Mouse (Mus musculus): Measurements from ENCODE around the gene Scube2. TPM values are rescaled to one million over a fixed set of nuclear protein-coding genes. Genes with fewer than 3 reads are reported as not detected.
A peak's percentile ranks its signal among the peaks of the same experiment; 100 is the strongest.

Gene Scube2
- total RNA-seq (2014; rRNA removed) (1.8 TPM in 2 replicates), polyA plus RNA-seq (2015; fragmentation: Nextera tagmentation; extraction: Ambion mirVana) (0.78 and 1.6 TPM in 2 replicates)

- H3K9me3 ChIP-seq (ENCODE audit: low read length) = no peaks in the 10 kb centered on the region
- H3K27me3 ChIP-seq (ENCODE audit: insufficient read depth, low read length) = peaks cover 20% of the 10 kb centered on the region
- H3K4me2 ChIP-seq (ENCODE audit: low read depth) = peak within 1 kb of the TSS; percentile 99
- peak within 1 kb of the TSS; percentile 53 for H3K4me3 ChIP-seq (ENCODE audit: low read depth, low read length)
- TF ChIP-seq CTCF (IDR thresholded peaks at IDR 0.05; ENCODE audit: low read depth) = no peak
- DNase-seq (peak; percentile 38), ATAC-seq (peak; percentile 73)
- 3% methylated on average over 52 of the region's 69 CpGs for WGBS
- H3K4me1 ChIP-seq (ENCODE audit: insufficient read depth) = no peaks in the 10 kb centered on the region; the same call in 1 of the 2 replicates
- H3K36me3 ChIP-seq (ENCODE audit: insufficient read depth) = no peaks in the 10 kb centered on the region
- peak within 1 kb of the TSS; percentile 55 for H3K9ac ChIP-seq
- H3K27ac ChIP-seq (ENCODE audit: low read depth, low read length) = no peak within 1 kb of the TSS
Measured at GRCm38 (mm10) chr7:109865370-109866229, at the start of gene Scube2. Scube2 (minus strand) TSS chr7:109865679.

GRCm38 (mm10) chr7:109906165-109906564 is 40.7 kb upstream of the Scube2 start:
- DNase-seq (no peak), ATAC-seq (no peak)
- Histone ChIP-seq H3K9me3 (ENCODE audit: low read length) (no peaks in the 10 kb centered on the region), H3K4me1 (ENCODE audit: insufficient read depth) (no peaks in the 10 kb centered on the region), H3K9ac (no peak overlapping the region), H3K36me3 (ENCODE audit: insufficient read depth) (peaks cover 82% of the 10 kb centered on the region), H3K27me3 (ENCODE audit: insufficient read depth, low read length) (no peaks in the 10 kb centered on the region), H3K4me2 (ENCODE audit: low read depth) (no peak overlapping the region), H3K27ac (ENCODE audit: low read depth, low read length) (no peak overlapping the region), H3K4me3 (ENCODE audit: low read depth, low read length) (no peak overlapping the region)
- WGBS = 88% methylated on average over 2 of the region's 2 CpGs
- no peak for TF ChIP-seq CTCF (IDR thresholded peaks at IDR 0.05; ENCODE audit: low read depth)

GRCm38 (mm10) chr7:109900921-109901320 is 35.4 kb upstream of the Scube2 start:
- no peak overlapping the region for H3K4me2 ChIP-seq (ENCODE audit: low read depth)
- H3K27ac ChIP-seq (ENCODE audit: low read depth, low read length) = no peak overlapping the region
- 92% methylated on average over 9 of the region's 9 CpGs for whole genome bisulfite sequencing
- H3K9ac ChIP-seq = no peak overlapping the region
- ATAC-seq = no peak
- H3K4me3 ChIP-seq (ENCODE audit: low read depth, low read length) = no peak overlapping the region
- peaks cover 96% of the 10 kb centered on the region for H3K36me3 ChIP-seq (ENCODE audit: insufficient read depth)
- no peak for DNase-seq
- H3K9me3 ChIP-seq (ENCODE audit: low read length) = no peaks in the 10 kb centered on the region
- H3K27me3 ChIP-seq (ENCODE audit: insufficient read depth, low read length) = no peaks in the 10 kb centered on the region
- TF ChIP-seq CTCF (IDR thresholded peaks at IDR 0.05; ENCODE audit: low read depth) = no peak
- H3K4me1 ChIP-seq (ENCODE audit: insufficient read depth) = no peaks in the 10 kb centered on the region

DNA sequence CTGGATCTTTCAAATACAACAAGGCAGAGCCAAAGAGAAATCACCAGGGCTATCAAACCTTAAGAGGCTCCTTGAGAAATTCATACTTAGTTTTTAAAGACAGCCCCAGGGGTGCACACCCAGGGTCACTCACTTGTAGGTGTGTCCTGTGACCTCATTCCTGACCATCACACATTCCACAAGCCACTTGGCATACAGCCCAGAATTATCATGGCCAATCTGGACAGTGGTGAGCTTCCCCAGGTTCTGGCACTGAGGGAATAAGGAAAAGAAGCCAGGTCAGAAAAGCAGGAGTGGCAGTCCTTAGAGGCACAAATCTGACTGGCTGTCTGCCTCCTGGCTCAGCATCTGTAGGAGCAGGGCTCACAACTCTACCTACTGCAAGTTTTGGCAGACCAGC is 33.4 kb upstream of the Scube2 start:
- H3K27ac ChIP-seq (ENCODE audit: low read depth, low read length) = no peak overlapping the region
- no peak overlapping the region for H3K4me3 ChIP-seq (ENCODE audit: low read depth, low read length)
- H3K4me1 ChIP-seq (ENCODE audit: insufficient read depth) = no peaks in the 10 kb centered on the region
- H3K27me3 ChIP-seq (ENCODE audit: insufficient read depth, low read length) = no peaks in the 10 kb centered on the region
- ATAC-seq = no peak
- H3K36me3 ChIP-seq (ENCODE audit: insufficient read depth) = peaks cover 96% of the 10 kb centered on the region
- H3K4me2 ChIP-seq (ENCODE audit: low read depth) = no peak overlapping the region
- no peaks in the 10 kb centered on the region for H3K9me3 ChIP-seq (ENCODE audit: low read length)
- no peak overlapping the region for H3K9ac ChIP-seq
- no peak for DNase-seq
- no peak for TF ChIP-seq CTCF (IDR thresholded peaks at IDR 0.05; ENCODE audit: low read depth)

DNA sequence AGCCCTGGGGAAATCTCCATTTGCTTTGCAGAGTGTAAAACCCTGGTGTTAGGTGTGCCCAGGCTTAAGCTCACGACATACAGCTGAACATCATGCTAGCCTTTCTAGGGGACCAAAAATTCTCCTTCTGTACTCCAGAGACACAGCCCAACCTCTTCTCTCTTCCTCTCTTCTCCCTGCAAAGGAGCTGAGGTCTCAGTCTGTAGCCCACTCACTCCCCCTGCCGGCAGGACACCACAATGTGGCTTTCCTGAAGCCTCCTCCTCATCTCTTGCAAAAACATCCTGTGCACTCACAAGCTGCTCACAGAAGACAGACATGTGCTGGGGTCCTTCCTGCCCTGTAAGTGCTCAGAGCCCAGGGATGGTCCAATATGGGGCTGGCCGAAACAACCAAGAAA is 27.1 kb upstream of the Scube2 start:
- no peak overlapping the region for H3K27ac ChIP-seq (ENCODE audit: low read depth, low read length)
- no peak overlapping the region for H3K4me2 ChIP-seq (ENCODE audit: low read depth)
- no peaks in the 10 kb centered on the region for H3K9me3 ChIP-seq (ENCODE audit: low read length)
- H3K4me1 ChIP-seq (ENCODE audit: insufficient read depth) = no peaks in the 10 kb centered on the region
- TF ChIP-seq CTCF (IDR thresholded peaks at IDR 0.05; ENCODE audit: low read depth) = peak; percentile 89
- peaks cover 59% of the 10 kb centered on the region for H3K36me3 ChIP-seq (ENCODE audit: insufficient read depth)
- peak; percentile 80 for DNase-seq
- no peak overlapping the region for H3K4me3 ChIP-seq (ENCODE audit: low read depth, low read length)
- WGBS = 38% methylated on average over 3 of the region's 3 CpGs
- H3K27me3 ChIP-seq (ENCODE audit: insufficient read depth, low read length) = no peaks in the 10 kb centered on the region
- ATAC-seq = peak; percentile 72
- H3K9ac ChIP-seq = no peak overlapping the region

DNA sequence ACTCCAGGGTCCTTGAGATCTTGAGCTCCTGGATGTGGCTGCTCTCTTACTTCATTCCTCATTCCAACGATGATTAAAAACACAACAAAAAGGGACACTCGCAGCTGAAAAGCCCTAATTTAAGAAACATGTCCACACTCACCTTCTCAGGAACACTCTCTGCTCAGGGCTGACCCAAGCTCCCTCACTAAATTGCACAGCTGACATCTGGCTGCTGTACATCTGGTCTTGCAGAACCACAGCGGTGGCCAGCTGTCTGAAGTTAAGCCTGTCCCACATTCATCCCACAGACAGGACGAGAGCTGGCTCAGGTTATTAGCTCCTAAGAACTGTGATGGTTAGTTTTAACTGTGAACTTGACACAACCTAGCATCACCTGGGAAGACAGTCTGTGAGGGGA is 26.3 kb upstream of the Scube2 start:
- no peak for ATAC-seq
- Histone ChIP-seq H3K27me3 (ENCODE audit: insufficient read depth, low read length) (no peaks in the 10 kb centered on the region), H3K36me3 (ENCODE audit: insufficient read depth) (peaks cover 52% of the 10 kb centered on the region), H3K4me3 (ENCODE audit: low read depth, low read length) (no peak overlapping the region), H3K9me3 (ENCODE audit: low read length) (no peaks in the 10 kb centered on the region), H3K27ac (ENCODE audit: low read depth, low read length) (no peak overlapping the region), H3K9ac (no peak overlapping the region), H3K4me2 (ENCODE audit: low read depth) (no peak overlapping the region), H3K4me1 (ENCODE audit: insufficient read depth) (no peaks in the 10 kb centered on the region)
- no peak for DNase-seq
- WGBS = 92% methylated on average over 4 of the region's 4 CpGs
- TF ChIP-seq CTCF (IDR thresholded peaks at IDR 0.05; ENCODE audit: low read depth) = no peak

DNA sequence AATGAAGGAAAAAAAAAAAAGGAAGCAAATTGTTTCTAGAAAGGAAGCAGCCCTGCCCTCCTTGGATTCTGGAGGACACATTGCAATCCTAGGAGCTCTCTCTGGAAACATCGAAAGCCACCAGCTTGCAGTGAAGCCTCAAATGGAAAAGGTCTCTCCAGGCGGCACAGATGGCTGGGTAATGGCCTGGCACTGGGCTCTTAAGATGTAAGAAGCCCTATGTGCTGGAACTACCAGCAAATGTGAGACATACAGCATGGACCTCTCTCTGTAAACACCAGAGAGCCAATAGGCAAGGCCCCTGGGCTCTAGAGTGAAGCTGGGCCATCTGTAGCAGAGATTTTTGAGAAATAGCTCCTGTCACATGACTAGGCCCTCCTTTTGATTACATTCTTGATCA is 24.8 kb upstream of the Scube2 start:
- Histone ChIP-seq H3K27ac (ENCODE audit: low read depth, low read length) (no peak overlapping the region), H3K4me2 (ENCODE audit: low read depth) (no peak overlapping the region), H3K36me3 (ENCODE audit: insufficient read depth) (peaks cover 36% of the 10 kb centered on the region), H3K4me3 (ENCODE audit: low read depth, low read length) (no peak overlapping the region), H3K27me3 (ENCODE audit: insufficient read depth, low read length) (no peaks in the 10 kb centered on the region), H3K4me1 (ENCODE audit: insufficient read depth) (no peaks in the 10 kb centered on the region), H3K9me3 (ENCODE audit: low read length) (no peaks in the 10 kb centered on the region), H3K9ac (no peak overlapping the region)
- ATAC-seq (no peak), DNase-seq (no peak)
- no peak for TF ChIP-seq CTCF (IDR thresholded peaks at IDR 0.05; ENCODE audit: low read depth)
- WGBS = 85% methylated on average over 2 of the region's 2 CpGs
